Mouse (Mus musculus) testis, adult 2 months (tissue): ENCODE measurements around the gene Cyren.

Experiments used
- CTCF ChIP-seq: fragments of 200-500 bp; IDR thresholded peaks from 2 replicates; pipeline ENCODE4 v1.5.1; 2012; ENCODE audit warnings: low read depth, mild to moderate bottlenecking, inconsistent platforms, low read length, moderate library complexity; ENCODE audit not compliant: control insufficient read depth, insufficient read depth, insufficient replicate concordance
- POLR2A ChIP-seq: fragments of 200-500 bp; IDR thresholded peaks from 2 replicates; pipeline ENCODE4 v1.6.1; 2012; ENCODE audit warnings: low read depth, mild to moderate bottlenecking, inconsistent platforms, low read length, moderate library complexity; ENCODE audit not compliant: control insufficient read depth

- no peak for TF ChIP-seq CTCF
- TF ChIP-seq POLR2A, result no peak
Observed at GRCm38 (mm10) chr6:34867995-34868350, 9.9 kb downstream of the Cyren start.
